Mouse (Mus musculus) hindbrain, embryonic 13.5 days (tissue): ENCODE measurements around the gene Fbrs. TPM values are rescaled to one million over a fixed set of nuclear protein-coding genes. Genes with fewer than 3 reads are reported as not detected.
"Not testable (repeated sequence)": the region's sequence is repeated elsewhere in the genome, so short reads cannot be mapped to it uniquely, and the experiment has no call there.

Experiments
- ATAC-seq: fragments of 200-750 bp; cut with Nextera tagmentation; 2 replicates; pipeline ENCODE4 v1.8.0; 2017; ENCODE audit warnings: moderate TSS enrichment; ENCODE audit not compliant: low FRiP score
- H3K27ac ChIP-seq: fragments of 300-500 bp; sonication (generic); 2 replicates; pipeline ENCODE4 v1.5.1; 2015; ENCODE audit warnings: inconsistent platforms, mild to moderate bottlenecking, moderate library complexity
- H3K27me3 ChIP-seq: fragments of 300-500 bp; sonication (generic); 2 replicates; pipeline ENCODE4 v1.6.1; 2015; ENCODE audit warnings: mild to moderate bottlenecking, inconsistent platforms
- H3K36me3 ChIP-seq: fragments of 300-500 bp; sonication (generic); 2 replicates; pipeline ENCODE4 v1.6.1; 2015; ENCODE audit warnings: mild to moderate bottlenecking, inconsistent platforms
- H3K4me1 ChIP-seq: fragments of 300-500 bp; sonication (generic); replicated peaks from 2 replicates; pipeline ENCODE4 v1.6.1; 2015; ENCODE audit warnings: inconsistent platforms
- H3K4me2 ChIP-seq: fragments of 300-500 bp; sonication (generic); 2 replicates; pipeline ENCODE4 v1.6.1; 2015; ENCODE audit warnings: inconsistent platforms, mild to moderate bottlenecking, moderate library complexity
- H3K4me3 ChIP-seq: fragments of 300-500 bp; sonication (generic); 2 replicates; pipeline ENCODE4 v1.5.1; 2015; ENCODE audit warnings: mild to moderate bottlenecking, inconsistent platforms
- H3K9ac ChIP-seq: fragments of 300-500 bp; sonication (generic); 2 replicates; pipeline ENCODE4 v1.6.1; 2015; ENCODE audit warnings: mild to moderate bottlenecking, inconsistent platforms
- H3K9me3 ChIP-seq: fragments of 300-500 bp; sonication (generic); 2 replicates; pipeline ENCODE4 v1.6.1; 2016; ENCODE audit warnings: inconsistent platforms
- WGBS: fragments of 180-500 bp; shearing (Covaris S2); methylation state at CpG from one replicate; pipeline ENCODE4 v1.1.7; 2015; 5-methylcytosine and 5-hydroxymethylcytosine counted together
- polyA plus RNA-seq: library from polyadenylated mRNA; unstranded; fragments of >200 nt; fragmentation: Nextera tagmentation; extraction: Ambion mirVana; gene quantifications from 2 replicates; pipeline ENCODE4 v1.2.1, GENCODE M21; 2015

Gene Fbrs
- polyA plus RNA-seq, 1 experiment from 2014 or later: 13.7 TPM

DNA sequence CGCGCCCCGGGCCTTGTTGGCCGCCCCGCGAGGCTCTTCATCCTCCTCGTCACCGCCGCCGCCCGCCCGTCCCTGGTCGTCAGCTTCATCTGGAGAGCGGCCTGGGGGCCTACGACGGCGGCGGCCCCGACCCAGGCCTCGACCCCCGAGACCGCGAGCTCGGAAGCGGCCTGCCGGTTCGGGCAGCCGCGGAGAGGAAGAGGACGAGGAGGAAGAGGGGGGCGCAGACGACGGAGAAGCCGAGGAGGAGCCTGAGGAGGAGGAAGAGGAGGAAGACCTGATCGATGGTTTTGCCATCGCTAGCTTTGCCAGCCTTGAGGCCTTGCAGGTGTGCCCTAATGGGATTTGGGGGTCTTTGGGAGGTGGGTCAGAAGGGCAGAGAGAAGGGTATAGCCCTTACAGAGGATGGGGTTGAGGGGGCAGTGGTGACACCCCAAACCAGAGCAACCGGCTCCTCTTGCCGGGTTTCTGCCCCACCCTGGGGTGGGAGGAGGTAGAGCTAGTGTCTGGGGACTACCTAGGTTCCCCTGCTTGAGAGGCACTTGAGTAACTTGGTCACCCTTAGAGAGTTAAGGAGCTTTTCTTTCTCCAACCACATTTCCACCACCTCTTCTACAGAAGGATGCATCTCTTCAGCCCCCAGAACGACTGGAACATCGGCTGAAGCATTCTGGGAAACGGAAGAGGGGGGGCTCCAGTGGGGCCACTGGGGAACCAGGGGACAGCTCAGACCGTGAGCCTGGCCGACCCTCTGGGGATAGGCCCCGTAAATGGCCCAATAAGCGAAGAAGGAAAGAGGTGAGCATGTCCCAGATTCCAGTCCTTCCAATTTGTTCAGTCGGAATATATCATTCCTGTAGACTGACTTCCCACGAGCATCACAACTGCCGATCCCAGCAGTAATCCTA is 573 bp downstream of the Fbrs start:
- Histone ChIP-seq H3K36me3 (peaks cover 59% of the 10 kb centered on the region), H3K4me3 (peak overlapping the region; percentile 97), H3K4me2 (peak overlapping the region; percentile 100), H3K4me1 (peaks cover 44% of the 10 kb centered on the region), H3K9me3 (no peaks in the 10 kb centered on the region), H3K9ac (peak overlapping the region; percentile 99), H3K27ac (peak overlapping the region; percentile 94), H3K27me3 (no peaks in the 10 kb centered on the region)
- 5% methylated on average over 47 of the region's 48 CpGs for WGBS
- no peak for ATAC-seq

DNA sequence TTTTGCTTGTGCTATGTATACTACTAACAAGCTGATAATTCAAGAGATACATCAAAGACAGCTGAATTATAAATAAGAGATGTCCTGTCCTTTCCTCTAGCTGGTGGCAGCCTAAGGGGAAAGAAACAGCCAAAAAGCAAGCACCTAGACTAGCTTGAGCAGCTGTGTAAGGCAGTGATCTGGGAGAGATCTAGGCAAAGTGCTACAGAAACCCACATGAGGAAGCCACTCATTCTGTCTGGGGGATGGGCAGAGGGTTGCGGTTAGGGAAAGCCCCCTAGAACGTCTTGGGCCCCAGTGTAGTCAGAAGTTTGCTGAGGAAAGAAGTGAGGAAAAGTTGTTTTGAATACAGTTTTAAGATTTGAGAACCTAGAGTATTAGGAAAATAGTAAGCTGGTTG is 1.3 kb downstream of the Fbrs start:
- no peaks in the 10 kb centered on the region for H3K27me3 ChIP-seq
- H3K4me3 ChIP-seq: peak overlapping the region; percentile 97
- H3K9me3 ChIP-seq: no peaks in the 10 kb centered on the region
- H3K4me2 ChIP-seq: peak overlapping the region; percentile 100
- peaks cover 44% of the 10 kb centered on the region for H3K4me1 ChIP-seq
- H3K36me3 ChIP-seq: peaks cover 59% of the 10 kb centered on the region
- H3K27ac ChIP-seq: no peak overlapping the region
- WGBS: 82% methylated on average over 2 of the region's 2 CpGs
- H3K9ac ChIP-seq: peak overlapping the region; percentile 99
- ATAC-seq: no peak

DNA sequence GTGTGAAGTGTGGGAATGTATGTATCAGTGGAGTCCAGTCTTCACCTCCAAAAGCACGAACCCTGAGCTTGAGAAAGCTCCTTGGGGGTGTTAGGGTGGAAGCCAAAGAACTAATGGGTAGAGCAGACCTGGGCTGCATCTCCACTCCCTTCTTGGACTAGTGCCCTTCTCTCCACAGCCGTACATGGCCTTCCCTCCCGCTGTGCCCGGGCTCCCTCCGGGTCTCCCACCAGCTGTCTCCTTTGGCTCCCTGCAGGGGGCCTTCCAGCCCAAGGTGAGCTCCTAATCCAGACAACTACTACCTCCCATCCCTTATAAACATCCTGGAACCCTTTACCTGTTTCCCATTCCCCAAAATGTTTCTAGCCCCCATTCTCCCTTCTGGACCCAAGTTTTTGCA is 6.4 kb downstream of the Fbrs start:
- WGBS: 74% methylated on average over 5 of the region's 5 CpGs
- Histone ChIP-seq H3K9me3 (no peaks in the 10 kb centered on the region), H3K4me2 (no peak overlapping the region), H3K9ac (no peak overlapping the region), H3K27me3 (no peaks in the 10 kb centered on the region), H3K36me3 (peaks cover 94% of the 10 kb centered on the region), H3K4me1 (peaks cover 24% of the 10 kb centered on the region), H3K27ac (no peak overlapping the region), H3K4me3 (no peak overlapping the region)
- ATAC-seq: no peak

DNA sequence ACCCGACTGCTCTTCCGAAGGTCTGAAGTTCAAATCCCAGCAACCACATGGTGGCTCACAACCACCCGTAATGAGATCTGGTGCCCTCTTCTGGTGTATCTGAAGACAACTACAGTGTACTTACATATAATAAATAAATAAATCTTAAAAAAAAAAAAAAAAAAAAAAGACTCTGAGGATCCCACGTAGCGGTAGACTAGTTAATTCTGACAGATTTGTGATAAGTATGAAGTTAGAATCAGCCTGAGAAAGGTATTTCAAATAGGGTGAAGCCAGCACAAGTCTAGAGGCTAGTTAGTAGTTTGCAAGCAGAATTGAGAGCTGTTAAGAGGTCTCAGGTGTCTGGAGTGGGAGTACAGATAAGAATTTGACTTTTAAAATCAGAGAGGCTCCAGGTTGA is 9.4 kb downstream of the Fbrs start:
- H3K9me3 ChIP-seq, H3K4me3 ChIP-seq, H3K9ac ChIP-seq, H3K27ac ChIP-seq, ATAC-seq, H3K27me3 ChIP-seq, H3K4me2 ChIP-seq, H3K4me1 ChIP-seq: not testable (repeated sequence)
- 86% methylated on average over 5 of the region's 5 CpGs for WGBS
- H3K36me3 ChIP-seq: peaks cover 93% of the 10 kb centered on the region

DNA sequence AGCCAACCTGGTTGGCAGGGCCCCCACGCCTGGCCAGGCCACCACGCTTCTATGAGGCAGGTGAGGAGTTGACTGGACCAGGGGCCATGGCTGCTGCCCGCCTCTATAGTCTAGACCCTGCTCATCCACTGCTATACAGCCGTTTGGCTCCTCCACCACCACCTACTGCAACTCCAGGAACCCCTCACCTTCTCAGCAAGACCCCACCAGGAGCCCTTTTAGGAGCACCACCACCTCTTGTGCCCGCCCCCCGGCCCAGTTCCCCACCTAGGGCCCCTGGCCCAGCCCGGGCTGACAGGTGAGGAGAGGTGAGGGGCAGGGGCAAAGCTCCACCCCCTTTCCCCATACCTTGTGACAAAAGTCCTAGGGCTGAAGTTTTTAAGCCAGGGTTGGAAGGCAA is 11.0 kb downstream of the Fbrs start:
- no peak overlapping the region for H3K9ac ChIP-seq
- whole genome bisulfite sequencing: over 99% methylated on average over 7 of the region's 7 CpGs
- ATAC-seq: no peak
- no peaks in the 10 kb centered on the region for H3K27me3 ChIP-seq
- H3K4me3 ChIP-seq: no peak overlapping the region
- no peaks in the 10 kb centered on the region for H3K9me3 ChIP-seq
- no peak overlapping the region for H3K4me2 ChIP-seq
- no peaks in the 10 kb centered on the region for H3K4me1 ChIP-seq
- H3K27ac ChIP-seq: no peak overlapping the region
- peaks cover 77% of the 10 kb centered on the region for H3K36me3 ChIP-seq

DNA sequence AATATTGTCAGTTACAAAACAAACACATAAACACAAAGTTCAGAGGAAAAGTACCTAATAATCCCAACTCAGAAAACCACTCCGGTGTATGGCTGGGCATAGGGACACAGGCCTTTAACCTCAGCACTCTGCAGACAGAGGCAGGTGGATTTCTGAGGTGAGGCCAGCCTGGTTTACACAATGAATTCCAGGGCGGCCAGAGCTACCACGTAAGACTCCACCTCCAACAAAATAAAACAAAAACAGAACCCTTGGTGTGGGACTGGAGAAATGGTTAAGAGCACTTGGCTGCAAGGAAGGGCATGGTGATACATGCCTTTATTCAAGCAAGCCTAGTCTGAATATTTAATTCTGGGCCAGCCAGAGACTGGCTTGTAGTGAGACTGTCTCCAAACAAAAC is 12.8 kb downstream of the Fbrs start:
- Histone ChIP-seq H3K9ac (no peak overlapping the region), H3K27ac (no peak overlapping the region), H3K4me2 (no peak overlapping the region), H3K36me3 (peaks cover 58% of the 10 kb centered on the region), H3K27me3 (no peaks in the 10 kb centered on the region), H3K9me3 (no peaks in the 10 kb centered on the region), H3K4me1 (no peaks in the 10 kb centered on the region), H3K4me3 (no peak overlapping the region)
- ATAC-seq: no peak
- WGBS: 95% methylated on average over 3 of the region's 3 CpGs

DNA sequence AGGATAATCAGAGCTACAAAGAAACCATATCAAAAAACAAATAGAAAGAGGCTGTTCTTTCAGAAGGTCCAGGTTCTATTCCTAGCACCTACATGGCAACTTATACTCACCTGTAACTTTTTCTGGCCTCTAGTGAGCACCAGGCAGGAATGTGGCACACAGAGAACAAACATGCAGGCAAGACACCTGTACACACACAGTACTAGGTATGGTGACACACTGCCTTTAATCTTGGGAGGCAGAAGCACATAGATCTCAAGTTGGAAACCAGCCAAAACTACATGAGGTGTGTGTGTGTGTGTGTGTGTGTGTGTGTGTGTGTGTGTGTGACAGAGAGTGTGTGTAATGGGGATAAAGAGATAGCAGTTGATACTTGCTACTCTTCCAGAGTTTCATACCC is 15.6 kb downstream of the Fbrs start:
- H3K27me3 ChIP-seq: no peaks in the 10 kb centered on the region
- H3K4me1 ChIP-seq: no peaks in the 10 kb centered on the region
- no peaks in the 10 kb centered on the region for H3K9me3 ChIP-seq
- H3K4me3 ChIP-seq: no peak overlapping the region
- H3K9ac ChIP-seq: no peak overlapping the region
- no peak for ATAC-seq
- H3K27ac ChIP-seq: no peak overlapping the region
- no peak overlapping the region for H3K4me2 ChIP-seq
- H3K36me3 ChIP-seq: peaks cover 33% of the 10 kb centered on the region

DNA sequence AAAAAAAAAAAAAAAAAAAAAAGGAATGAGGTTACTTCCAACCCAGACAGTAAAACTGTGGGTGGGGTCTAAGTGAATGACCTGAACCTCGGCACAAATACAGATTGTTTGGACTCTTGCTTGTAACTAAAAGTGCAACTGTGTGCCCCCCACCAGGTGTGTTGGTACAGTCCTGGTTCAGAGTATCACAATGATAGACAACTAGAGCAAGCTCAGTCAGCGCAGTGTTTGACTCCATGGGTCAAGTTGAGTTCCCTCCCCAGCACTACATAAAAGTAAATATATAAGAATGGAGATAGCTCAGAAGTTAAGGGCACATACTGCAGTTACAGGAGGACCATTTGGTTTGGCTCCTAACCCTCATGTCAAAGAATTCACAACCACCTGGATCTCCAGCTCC is 18.4 kb downstream of the Fbrs start:
- Histone ChIP-seq H3K27ac (no peak overlapping the region), H3K9me3 (no peaks in the 10 kb centered on the region), H3K27me3 (no peaks in the 10 kb centered on the region), H3K4me3 (no peak overlapping the region), H3K36me3 (peaks cover 5% of the 10 kb centered on the region), H3K4me2 (no peak overlapping the region), H3K4me1 (no peaks in the 10 kb centered on the region), H3K9ac (no peak overlapping the region)
- 90% methylated on average over 2 of the region's 2 CpGs for WGBS
- ATAC-seq: no peak

DNA sequence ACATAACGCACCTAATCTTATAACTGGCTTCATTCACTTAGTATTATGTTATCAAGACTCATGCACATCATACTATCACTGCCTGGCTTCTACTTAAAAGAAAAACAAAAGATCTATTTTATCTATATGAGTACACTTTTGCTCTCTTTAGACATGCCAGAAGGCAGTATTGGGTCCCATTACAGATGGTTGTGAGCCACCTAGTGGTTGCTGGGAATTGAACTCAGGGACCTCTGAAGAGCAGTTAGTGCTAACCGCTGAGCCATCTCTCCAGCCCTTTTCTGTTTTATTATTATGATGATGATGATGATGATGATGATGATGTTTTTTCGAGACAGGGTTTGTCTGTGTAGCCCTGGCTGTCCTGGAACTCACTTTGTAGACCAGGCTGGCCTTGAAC is 19.4 kb downstream of the Fbrs start:
- WGBS: 38% methylated on average over 3 of the region's 3 CpGs
- H3K27ac ChIP-seq: no peak overlapping the region
- H3K9ac ChIP-seq: no peak overlapping the region
- H3K27me3 ChIP-seq: no peaks in the 10 kb centered on the region
- H3K4me1 ChIP-seq: no peaks in the 10 kb centered on the region
- H3K4me2 ChIP-seq: no peak overlapping the region
- no peaks in the 10 kb centered on the region for H3K9me3 ChIP-seq
- H3K36me3 ChIP-seq: no peaks in the 10 kb centered on the region
- no peak for ATAC-seq
- H3K4me3 ChIP-seq: no peak overlapping the region

DNA sequence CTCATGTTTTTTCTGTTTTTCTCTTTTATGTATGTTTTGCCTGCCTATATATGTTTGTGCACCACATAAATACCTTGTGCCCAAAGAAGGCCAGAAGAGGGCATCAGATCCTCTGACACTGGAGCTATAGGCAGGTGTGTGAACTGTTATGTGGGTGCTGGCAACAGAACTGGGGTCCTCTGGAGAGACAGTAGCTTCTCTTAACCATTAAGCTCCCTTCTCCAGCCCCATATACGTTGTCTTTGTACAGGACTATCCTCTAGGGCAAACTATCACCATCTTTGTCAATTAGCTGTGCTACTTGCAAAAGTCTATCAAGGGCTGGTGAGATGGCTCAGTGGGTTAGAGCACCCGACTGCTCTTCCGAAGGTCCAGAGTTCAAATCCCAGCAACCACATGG is 29.3 kb downstream of the Fbrs start:
- no peak for ATAC-seq
- WGBS: 94% methylated on average over 3 of the region's 3 CpGs
- peaks cover 11% of the 10 kb centered on the region for H3K4me1 ChIP-seq
- no peak overlapping the region for H3K27ac ChIP-seq
- H3K9ac ChIP-seq: no peak overlapping the region
- no peak overlapping the region for H3K4me3 ChIP-seq
- H3K9me3 ChIP-seq: no peaks in the 10 kb centered on the region
- no peak overlapping the region for H3K4me2 ChIP-seq
- no peaks in the 10 kb centered on the region for H3K27me3 ChIP-seq
- no peaks in the 10 kb centered on the region for H3K36me3 ChIP-seq

DNA sequence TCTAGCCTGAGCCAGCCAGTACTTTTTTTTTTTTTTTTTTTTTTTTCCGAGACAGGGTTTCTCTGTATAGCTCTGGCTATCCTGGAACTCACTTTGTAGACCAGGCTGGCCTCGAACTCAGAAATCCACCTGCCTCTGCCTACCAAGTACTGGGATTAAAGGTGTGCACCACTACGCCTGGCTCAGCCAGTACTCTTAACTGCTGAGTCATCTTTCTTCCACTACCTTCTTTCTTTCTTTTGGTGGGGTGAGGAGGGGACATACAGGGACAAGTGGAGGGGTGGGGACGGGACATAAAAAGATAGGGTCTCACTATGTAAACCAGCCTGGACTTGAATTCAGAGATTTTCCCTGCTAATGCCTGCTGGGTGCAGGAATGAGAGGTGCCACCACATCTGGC is 30.8 kb downstream of the Fbrs start:
- H3K4me2 ChIP-seq, H3K4me3 ChIP-seq, H3K9me3 ChIP-seq, H3K36me3 ChIP-seq, H3K27ac ChIP-seq, H3K27me3 ChIP-seq, H3K9ac ChIP-seq, ATAC-seq: not testable (repeated sequence)
- peaks cover 23% of the 10 kb centered on the region for H3K4me1 ChIP-seq
- 91% methylated on average over 4 of the region's 4 CpGs for WGBS

DNA sequence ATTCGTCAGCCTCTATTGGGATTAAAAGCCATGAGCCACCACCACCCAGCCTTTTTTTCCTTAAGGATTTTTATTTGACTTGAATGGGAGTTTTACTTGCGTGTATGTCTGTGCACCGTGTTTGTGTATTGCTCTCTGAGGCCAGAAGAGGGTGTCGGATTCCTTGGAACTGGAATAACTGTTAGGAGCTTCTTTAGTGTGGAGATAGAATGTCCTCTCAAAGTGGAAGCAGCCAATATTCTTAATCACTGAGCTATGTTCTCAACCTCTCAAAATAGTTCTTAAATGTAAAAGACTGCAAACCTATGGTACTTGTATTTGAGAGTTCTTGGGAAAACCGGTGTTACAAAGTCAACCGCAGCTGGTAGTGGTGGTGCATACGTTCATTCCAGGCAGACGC is 32.2 kb downstream of the Fbrs start:
- H3K36me3 ChIP-seq: peaks cover 15% of the 10 kb centered on the region
- 45% methylated on average over 8 of the region's 8 CpGs for WGBS
- peak overlapping the region; percentile 99 for H3K27ac ChIP-seq
- H3K9ac ChIP-seq: peak overlapping the region; percentile 88; the same call in 1 of the 2 replicates
- ATAC-seq: no peak
- H3K4me3 ChIP-seq: peak overlapping the region; percentile 70
- H3K4me2 ChIP-seq: peak overlapping the region; percentile 62
- H3K9me3 ChIP-seq: no peaks in the 10 kb centered on the region
- peaks cover 24% of the 10 kb centered on the region for H3K4me1 ChIP-seq
- H3K27me3 ChIP-seq: no peaks in the 10 kb centered on the region

DNA sequence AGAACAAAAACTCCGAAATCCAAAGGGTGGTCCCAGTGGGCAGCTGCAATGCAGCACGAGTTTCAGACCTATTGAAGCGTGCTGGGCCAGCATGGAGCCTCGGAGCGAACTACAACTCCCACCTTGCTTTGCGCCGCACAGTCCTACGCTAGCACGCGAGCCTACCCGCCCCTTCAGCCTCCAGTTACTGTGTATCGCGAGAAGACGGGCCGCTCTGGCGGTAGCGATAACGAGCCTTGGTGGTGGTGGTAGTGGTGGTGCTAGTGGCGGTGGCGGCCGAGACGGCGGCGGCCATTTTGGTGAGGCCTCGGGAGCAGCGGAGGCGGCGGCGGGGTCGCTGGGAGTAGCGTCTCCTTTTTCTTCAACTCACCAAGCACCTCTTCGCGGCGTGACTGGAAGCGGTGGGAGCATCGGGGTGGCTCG is 32.8 kb downstream of the Fbrs start, which contains the start of gene Srcap:
TSS of gene Srcap (plus strand) at position 176 of the 423 bp plus-strand sequence.
- under 1% methylated on average over 37 of the region's 37 CpGs for WGBS
- Histone ChIP-seq H3K9ac (peak within 1 kb of the TSS; percentile 88), H3K4me2 (peak within 1 kb of the TSS; percentile 62), H3K4me3 (peak within 1 kb of the TSS; percentile 70), H3K4me1 (peaks cover 24% of the 10 kb centered on the region), H3K27me3 (no peaks in the 10 kb centered on the region), H3K36me3 (peaks cover 21% of the 10 kb centered on the region), H3K9me3 (no peaks in the 10 kb centered on the region), H3K27ac (peak within 1 kb of the TSS; percentile 99)
- peak; percentile 99 for ATAC-seq
